Mouse (Mus musculus) E14TG2a.4 (cell line): ENCODE measurements around the gene Kat6b.

Experiments
- CTCF ChIP-seq: conservative IDR thresholded peaks from 2 replicates; pipeline ENCODE4 v1.5.1; 2014; ENCODE audit warnings: low read length
- NANOG ChIP-seq: IDR thresholded peaks from 2 replicates; pipeline ENCODE4 v1.6.1; 2014; ENCODE audit warnings: borderline replicate concordance, low read length, mixed read lengths

- TF ChIP-seq CTCF: no peak
- TF ChIP-seq NANOG: no peak
These were observed 44.4 kb downstream of the Kat6b start for GRCm38 (mm10) chr14:21525674-21526073.
